Mouse (Mus musculus): ENCODE results near the gene Manf.

Manf gene

GRCm38 (mm10) chr9:106903791-106904134, 12.0 kb upstream of the Manf start:
- Histone ChIP-seq H3K4me1 (replicated peaks; ENCODE audit: low read depth, low read length) (no peaks in the 10 kb centered on the region), H3K27me3 (ENCODE audit: insufficient read depth, low read length) (peaks cover 3% of the 10 kb centered on the region; the same call in 1 of the 2 replicates), H3K4me3 (replicated peaks; ENCODE audit: low read length) (no peak overlapping the region), H3K9me3 (ENCODE audit: low read length) (0 out of 2 replicates have a peak, but pooled peaks cover 3% of the 10 kb centered on the region), H3K36me3 (ENCODE audit: insufficient read depth, low read length) (no peaks in the 10 kb centered on the region)
- TF ChIP-seq CTCF (conservative IDR thresholded peaks at IDR 0.05; ENCODE audit: low read length) (peak; percentile 57), NANOG (IDR thresholded peaks at IDR 0.05; ENCODE audit: borderline replicate concordance, low read length) (no peak)

GRCm38 (mm10) chr9:106903099-106903790, 11.5 kb upstream of the Manf start:
- Histone ChIP-seq H3K4me1 (replicated peaks; ENCODE audit: low read depth, low read length) (no peaks in the 10 kb centered on the region), H3K27me3 (ENCODE audit: insufficient read depth, low read length) (peaks cover 3% of the 10 kb centered on the region; the same call in 1 of the 2 replicates), H3K36me3 (ENCODE audit: insufficient read depth, low read length) (no peaks in the 10 kb centered on the region), H3K9me3 (ENCODE audit: low read length) (0 out of 2 replicates have a peak, but pooled peaks cover 3% of the 10 kb centered on the region), H3K4me3 (replicated peaks; ENCODE audit: low read length) (no peak overlapping the region)
- TF ChIP-seq NANOG (IDR thresholded peaks at IDR 0.05; ENCODE audit: borderline replicate concordance, low read length) (no peak), POU5F1 (IDR thresholded peaks at IDR 0.05; ENCODE audit: borderline replicate concordance, low read length) (no peak), CTCF (conservative IDR thresholded peaks at IDR 0.05; ENCODE audit: low read length) (no peak)

GRCm38 (mm10) chr9:106901596-106901995, 9.8 kb upstream of the Manf start:
- 0 out of 2 replicates have a peak, but pooled peaks cover 3% of the 10 kb centered on the region for H3K9me3 ChIP-seq (ENCODE audit: low read length)
- no peaks in the 10 kb centered on the region for H3K36me3 ChIP-seq (ENCODE audit: insufficient read depth, low read length)
- no peaks in the 10 kb centered on the region for H3K4me1 ChIP-seq (replicated peaks; ENCODE audit: low read depth, low read length)
- TF ChIP-seq POU5F1 (IDR thresholded peaks at IDR 0.05; ENCODE audit: borderline replicate concordance, low read length) = no peak
- TF ChIP-seq CTCF (conservative IDR thresholded peaks at IDR 0.05; ENCODE audit: low read length) = no peak
- no peak for TF ChIP-seq NANOG (IDR thresholded peaks at IDR 0.05; ENCODE audit: borderline replicate concordance, low read length)
- H3K4me3 ChIP-seq (replicated peaks; ENCODE audit: low read length) = no peak overlapping the region
- peaks cover 3% of the 10 kb centered on the region; the same call in 1 of the 2 replicates for H3K27me3 ChIP-seq (ENCODE audit: insufficient read depth, low read length)

GRCm38 (mm10) chr9:106898901-106899300, 7.1 kb upstream of the Manf start:
- Histone ChIP-seq H3K4me1 (replicated peaks; ENCODE audit: low read depth, low read length) (peaks cover 15% of the 10 kb centered on the region), H3K9me3 (ENCODE audit: low read length) (0 out of 2 replicates have a peak, but pooled peaks cover 3% of the 10 kb centered on the region), H3K27me3 (ENCODE audit: insufficient read depth, low read length) (peaks cover 3% of the 10 kb centered on the region; the same call in 1 of the 2 replicates), H3K36me3 (ENCODE audit: insufficient read depth, low read length) (no peaks in the 10 kb centered on the region), H3K4me3 (replicated peaks; ENCODE audit: low read length) (no peak overlapping the region)
- no peak for TF ChIP-seq NANOG (IDR thresholded peaks at IDR 0.05; ENCODE audit: borderline replicate concordance, low read length)
- TF ChIP-seq POU5F1 (IDR thresholded peaks at IDR 0.05; ENCODE audit: borderline replicate concordance, low read length) = no peak
- no peak for TF ChIP-seq CTCF (conservative IDR thresholded peaks at IDR 0.05; ENCODE audit: low read length)

- peaks cover 26% of the 10 kb centered on the region for H3K36me3 ChIP-seq (ENCODE audit: insufficient read depth, low read length)
- TF ChIP-seq CTCF (conservative IDR thresholded peaks at IDR 0.05; ENCODE audit: low read length) (no peak), NANOG (IDR thresholded peaks at IDR 0.05; ENCODE audit: borderline replicate concordance, low read length) (no peak), POU5F1 (IDR thresholded peaks at IDR 0.05; ENCODE audit: borderline replicate concordance, low read length) (no peak)
These were observed 1.5 kb upstream of the Manf start for GRCm38 (mm10) chr9:106893327-106893726.

GRCm38 (mm10) chr9:106892552-106892875, 735 bp upstream of the Manf start:
- no peak for TF ChIP-seq POU5F1 (IDR thresholded peaks at IDR 0.05; ENCODE audit: borderline replicate concordance, low read length)
- no peak for TF ChIP-seq CTCF (conservative IDR thresholded peaks at IDR 0.05; ENCODE audit: low read length)
- TF ChIP-seq NANOG (IDR thresholded peaks at IDR 0.05; ENCODE audit: borderline replicate concordance, low read length) = no peak
- peaks cover 61% of the 10 kb centered on the region for H3K4me1 ChIP-seq (replicated peaks; ENCODE audit: low read depth, low read length)
- peak overlapping the region; percentile 99 for H3K4me3 ChIP-seq (replicated peaks; ENCODE audit: low read length)
- H3K27me3 ChIP-seq (ENCODE audit: insufficient read depth, low read length) = no peaks in the 10 kb centered on the region; the same call in 1 of the 2 replicates
- no peaks in the 10 kb centered on the region for H3K9me3 ChIP-seq (ENCODE audit: low read length)
- peaks cover 33% of the 10 kb centered on the region for H3K36me3 ChIP-seq (ENCODE audit: insufficient read depth, low read length)

More at GRCm38 (mm10) chr9:106893327-106893726, 1.5 kb upstream of the Manf start:
- Histone ChIP-seq H3K27me3 (ENCODE audit: insufficient read depth, low read length) (no peaks in the 10 kb centered on the region; the same call in 1 of the 2 replicates), H3K4me3 (replicated peaks; ENCODE audit: low read length) (peak overlapping the region; percentile 99), H3K4me1 (replicated peaks; ENCODE audit: low read depth, low read length) (peaks cover 54% of the 10 kb centered on the region), H3K9me3 (ENCODE audit: low read length) (no peaks in the 10 kb centered on the region)

- TF ChIP-seq POU5F1 (IDR thresholded peaks at IDR 0.05; ENCODE audit: borderline replicate concordance, low read length) (no peak), NANOG (IDR thresholded peaks at IDR 0.05; ENCODE audit: borderline replicate concordance, low read length) (no peak), CTCF (conservative IDR thresholded peaks at IDR 0.05; ENCODE audit: low read length) (no peak)
- Histone ChIP-seq H3K4me1 (replicated peaks; ENCODE audit: low read depth, low read length) (peaks cover 61% of the 10 kb centered on the region), H3K4me3 (replicated peaks; ENCODE audit: low read length) (peak overlapping the region; percentile 99), H3K27me3 (ENCODE audit: insufficient read depth, low read length) (no peaks in the 10 kb centered on the region), H3K36me3 (ENCODE audit: insufficient read depth, low read length) (peaks cover 35% of the 10 kb centered on the region), H3K9me3 (ENCODE audit: low read length) (no peaks in the 10 kb centered on the region)
These were observed 438 bp downstream of the Manf start for GRCm38 (mm10) chr9:106891341-106891741.

GRCm38 (mm10) chr9:106890496-106891240, 1.1 kb downstream of the Manf start:
- TF ChIP-seq POU5F1 (IDR thresholded peaks at IDR 0.05; ENCODE audit: borderline replicate concordance, low read length) = no peak
- no peak for TF ChIP-seq CTCF (conservative IDR thresholded peaks at IDR 0.05; ENCODE audit: low read length)
- TF ChIP-seq NANOG (IDR thresholded peaks at IDR 0.05; ENCODE audit: borderline replicate concordance, low read length) = no peak
- Histone ChIP-seq H3K4me1 (replicated peaks; ENCODE audit: low read depth, low read length) (peaks cover 56% of the 10 kb centered on the region), H3K36me3 (ENCODE audit: insufficient read depth, low read length) (peaks cover 37% of the 10 kb centered on the region), H3K4me3 (replicated peaks; ENCODE audit: low read length) (peak overlapping the region; percentile 99), H3K9me3 (ENCODE audit: low read length) (no peaks in the 10 kb centered on the region), H3K27me3 (ENCODE audit: insufficient read depth, low read length) (peaks cover 2% of the 10 kb centered on the region; the same call in 1 of the 2 replicates)

All from E14TG2a.4 (cell line).